Mouse (Mus musculus): ENCODE measurements around the gene Mepce.

DNA sequence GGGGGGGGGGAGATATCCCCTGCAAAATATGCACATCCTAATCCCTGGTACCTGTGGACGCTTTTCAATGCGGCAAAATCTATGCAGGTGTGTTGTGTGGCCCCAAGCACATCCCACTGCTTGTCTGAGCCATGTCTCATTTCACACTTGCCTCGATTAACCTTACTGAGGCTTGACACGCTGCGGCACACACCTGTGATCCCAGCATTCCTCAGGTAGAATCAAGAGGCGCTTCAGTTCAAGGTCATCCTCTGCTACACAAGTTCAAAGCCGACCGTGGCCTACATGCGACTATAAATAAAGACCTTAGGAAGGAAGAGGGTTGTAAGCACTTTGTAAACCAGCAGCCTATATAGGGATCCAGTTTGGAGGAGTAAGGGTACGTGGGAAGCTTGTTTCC, 45.4 kb downstream of the Mepce start:
- TF ChIP-seq POLR2A (IDR thresholded peaks at IDR 0.05; ENCODE audit: insufficient read depth, low read depth, low read length): no peak
- no peak for TF ChIP-seq CTCF (IDR thresholded peaks at IDR 0.05; ENCODE audit: insufficient read depth, low read depth, low read length)
